Mouse (Mus musculus): ENCODE measurements around the gene Senp1.

Senp1 gene

DNA sequence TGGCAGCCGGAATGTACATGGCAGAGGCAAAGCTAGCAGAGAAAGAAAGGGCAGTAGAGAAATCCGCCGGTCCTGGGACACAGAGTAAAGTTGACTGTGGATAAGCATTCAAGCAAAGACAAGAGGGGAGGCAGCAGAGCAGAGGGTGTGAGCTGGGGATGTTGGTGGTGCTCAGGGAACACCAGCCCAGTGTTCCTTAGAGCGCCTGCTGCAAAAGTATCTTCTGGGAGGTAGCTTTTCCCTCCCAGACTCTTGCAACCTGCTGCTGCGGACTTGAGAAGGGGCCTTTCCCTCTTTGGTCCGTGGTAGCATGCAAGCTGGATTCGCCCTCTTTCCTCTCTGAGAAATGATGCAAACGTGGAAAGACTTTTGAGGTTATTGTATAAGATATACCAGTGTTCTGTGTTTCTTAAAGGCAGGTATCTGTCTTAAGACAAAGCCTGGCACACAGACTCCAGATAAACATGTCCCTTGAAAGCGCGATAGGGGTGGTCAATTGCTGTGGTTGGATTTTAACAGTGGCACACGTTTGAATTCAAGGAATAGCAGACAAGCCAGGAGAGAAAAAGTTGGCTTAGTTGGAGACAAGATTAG, 14.3 kb upstream of the Senp1 start:
- DNase-seq (ENCODE audit: low read depth, low spot score), result no peak

DNA sequence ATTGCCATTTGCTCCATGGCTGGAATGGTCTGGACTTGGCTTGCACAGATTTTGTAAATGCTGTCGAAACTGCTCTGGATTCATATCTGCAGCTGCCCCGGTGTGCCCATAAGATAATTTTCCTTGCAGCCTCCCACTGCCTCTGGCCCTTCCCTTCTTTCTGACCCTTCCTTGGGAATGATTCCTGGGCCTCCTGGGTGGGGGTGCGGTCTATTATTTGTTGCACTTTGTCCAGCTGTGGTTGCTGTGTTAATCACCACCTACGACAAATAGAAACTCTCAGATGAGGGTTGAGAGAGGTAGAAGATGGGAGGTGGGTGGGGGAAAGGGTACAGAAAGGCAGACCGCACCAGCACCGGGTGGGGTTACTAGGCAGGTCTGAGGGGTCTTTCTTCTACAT, 13.7 kb upstream of the Senp1 start:
- no peak for DNase-seq (ENCODE audit: low read depth, low spot score)

DNA sequence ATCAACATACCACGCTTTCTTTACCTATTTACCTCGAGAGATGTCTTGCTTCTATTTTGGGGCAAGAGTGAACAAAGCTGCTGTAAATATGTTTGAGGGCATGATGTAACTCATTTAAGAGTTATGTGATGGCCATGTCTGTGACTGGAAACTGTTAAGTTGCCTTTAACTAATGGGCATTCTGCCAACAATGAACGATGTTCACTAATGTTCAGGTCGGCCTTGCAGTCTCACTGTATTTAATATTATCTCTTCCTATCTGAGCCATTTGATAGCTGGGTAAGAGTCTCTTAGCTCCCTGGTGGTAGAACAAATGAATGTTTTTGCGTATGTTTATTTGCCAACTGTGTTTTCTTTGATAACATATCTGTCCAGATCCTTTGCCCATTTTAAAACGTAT, 13.0 kb upstream of the Senp1 start:
- no peak for DNase-seq (ENCODE audit: low read depth, low spot score)

DNA sequence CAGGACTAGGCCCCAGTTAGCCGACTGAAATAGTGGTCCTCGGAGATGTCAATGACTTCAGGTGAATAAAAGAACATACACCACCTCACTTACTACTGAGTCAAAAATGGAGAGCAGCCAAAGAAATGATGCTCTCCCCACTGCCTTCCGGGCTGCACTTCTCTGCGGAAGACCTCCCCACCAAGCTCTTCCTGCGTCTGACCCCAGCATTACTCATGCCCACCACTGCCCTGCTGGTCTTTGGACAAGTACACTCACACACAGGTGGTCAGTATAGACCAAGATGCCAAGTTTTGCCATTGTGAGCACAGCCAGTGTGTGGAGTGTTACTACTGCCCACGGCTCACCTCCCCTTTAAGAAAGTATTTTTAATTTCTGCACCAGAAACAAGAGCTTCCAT, 8.9 kb upstream of the Senp1 start:
- DNase-seq (ENCODE audit: low read depth, low spot score), result no peak

DNA sequence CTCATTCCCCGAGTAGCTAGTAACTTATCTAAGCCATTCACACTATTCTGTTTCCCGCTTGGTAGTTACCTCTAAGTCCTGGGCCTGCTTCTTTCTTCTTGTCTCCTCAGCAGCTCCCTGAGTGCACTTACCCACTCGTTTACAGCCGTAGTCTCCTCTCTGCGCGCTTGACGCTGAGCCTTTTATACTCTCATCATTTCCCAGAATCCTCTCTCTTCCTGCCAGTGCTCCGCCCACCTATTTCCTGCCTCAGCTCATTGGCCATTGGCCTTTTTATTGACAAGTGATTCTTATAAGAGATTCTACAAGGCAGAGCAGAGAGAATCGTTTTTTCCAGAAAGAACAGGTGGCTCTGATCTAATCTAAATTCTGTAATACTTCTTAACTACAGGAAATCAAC, 5.0 kb upstream of the Senp1 start:
- DNase-seq (ENCODE audit: low read depth, low spot score), result no peak

DNA sequence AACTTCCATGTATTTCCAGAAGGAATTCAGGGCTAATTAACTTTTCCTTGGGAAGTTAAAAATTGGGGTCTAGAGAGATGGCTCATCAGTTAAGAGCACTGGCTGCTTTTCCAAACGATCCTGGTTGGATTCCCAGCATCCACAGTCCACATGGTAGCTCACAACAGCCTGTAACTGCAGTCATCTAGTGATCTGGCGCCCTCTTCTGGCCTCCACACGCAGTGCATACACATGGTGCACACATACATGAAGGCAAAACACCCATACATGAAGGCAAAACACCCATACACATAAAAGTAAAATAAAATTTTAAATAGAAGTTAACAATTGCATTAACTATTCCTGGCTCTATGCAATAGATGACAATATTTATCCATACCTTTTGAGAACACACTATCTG, 3.4 kb upstream of the Senp1 start:
- DNase-seq (ENCODE audit: low read depth, low spot score), result no peak

DNA sequence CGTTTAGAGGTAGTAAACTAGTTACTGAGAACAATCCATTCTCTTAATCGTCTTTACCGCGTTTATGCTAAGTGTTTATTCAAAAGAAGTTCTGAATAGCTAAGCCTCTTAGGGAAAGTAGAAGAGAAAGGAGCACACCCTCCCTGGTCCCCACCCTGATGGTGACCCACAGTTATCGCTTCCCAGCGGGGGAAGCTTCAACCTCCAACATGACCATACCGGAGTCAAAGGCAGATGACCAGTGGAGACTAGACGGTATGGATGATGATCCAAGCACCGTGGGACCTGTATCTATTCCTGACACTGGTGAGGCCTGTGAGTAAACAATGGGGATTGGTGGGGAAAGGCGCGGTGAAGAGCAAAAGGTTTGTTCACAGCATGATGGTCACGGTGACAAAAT, 1.4 kb upstream of the Senp1 start:
- DNase-seq (ENCODE audit: low read depth, low spot score), result no peak

DNA sequence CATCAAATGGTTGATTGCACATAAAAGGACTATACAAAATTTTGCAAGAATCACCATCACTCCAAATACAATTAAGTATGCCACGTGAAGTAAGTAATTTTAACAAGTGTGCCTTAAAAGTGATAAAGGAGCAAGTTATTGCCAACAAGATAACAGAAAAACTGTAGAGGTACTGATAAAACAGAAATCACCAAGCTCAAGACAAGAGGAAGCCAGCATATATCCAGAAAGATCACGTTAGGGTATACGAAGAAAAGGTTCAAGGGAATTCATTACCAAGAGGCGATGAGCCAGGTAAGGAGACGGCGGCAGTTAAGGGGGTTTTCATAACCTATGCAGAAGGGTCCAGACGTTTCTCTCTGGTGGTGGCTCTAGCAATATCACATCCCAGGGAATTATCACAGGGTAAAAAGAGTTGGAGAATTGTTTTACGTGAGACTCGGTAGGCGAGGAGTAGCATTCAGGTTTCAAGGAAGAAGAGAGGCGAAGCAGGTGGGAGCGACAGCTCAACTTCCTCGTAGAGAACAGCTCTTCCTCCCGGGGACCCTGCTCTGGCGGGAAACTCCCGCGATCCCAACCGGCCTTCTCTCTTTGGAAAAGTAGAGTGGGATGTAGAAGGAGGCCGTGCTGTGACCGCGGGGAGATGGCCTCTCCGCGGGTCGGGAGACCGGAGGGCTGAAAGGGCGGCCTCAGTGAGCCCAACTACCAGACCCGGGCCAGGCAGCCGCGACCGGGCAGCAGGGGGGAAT, 998 bp downstream of the Senp1 start, which contains the start of gene Pfkm:
TSS of gene Pfkm (plus strand) at position 218 of the 749 bp plus-strand sequence.
- no peak for DNase-seq (ENCODE audit: low read depth, low spot score)

DNA sequence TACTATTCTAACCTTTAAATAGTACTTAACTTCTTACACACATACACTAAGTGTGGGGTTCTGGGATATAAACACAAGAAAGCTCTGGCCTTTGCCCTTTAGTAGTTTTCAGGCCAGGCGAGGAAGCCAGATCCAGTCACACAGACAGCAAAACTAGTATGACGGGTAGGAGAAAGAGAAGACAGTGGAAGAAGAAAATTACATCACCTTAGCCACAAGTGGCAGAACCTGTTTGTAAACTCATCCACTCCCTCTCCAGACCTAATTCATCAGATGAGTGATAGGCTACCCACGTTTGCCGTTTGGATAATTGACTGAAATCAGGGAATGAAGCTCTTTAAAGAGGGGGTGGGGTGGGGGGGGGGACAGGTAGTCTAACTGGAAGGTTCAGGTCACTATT, 1.7 kb downstream of the Senp1 start:
- no peak for DNase-seq (ENCODE audit: low read depth, low spot score)

DNA sequence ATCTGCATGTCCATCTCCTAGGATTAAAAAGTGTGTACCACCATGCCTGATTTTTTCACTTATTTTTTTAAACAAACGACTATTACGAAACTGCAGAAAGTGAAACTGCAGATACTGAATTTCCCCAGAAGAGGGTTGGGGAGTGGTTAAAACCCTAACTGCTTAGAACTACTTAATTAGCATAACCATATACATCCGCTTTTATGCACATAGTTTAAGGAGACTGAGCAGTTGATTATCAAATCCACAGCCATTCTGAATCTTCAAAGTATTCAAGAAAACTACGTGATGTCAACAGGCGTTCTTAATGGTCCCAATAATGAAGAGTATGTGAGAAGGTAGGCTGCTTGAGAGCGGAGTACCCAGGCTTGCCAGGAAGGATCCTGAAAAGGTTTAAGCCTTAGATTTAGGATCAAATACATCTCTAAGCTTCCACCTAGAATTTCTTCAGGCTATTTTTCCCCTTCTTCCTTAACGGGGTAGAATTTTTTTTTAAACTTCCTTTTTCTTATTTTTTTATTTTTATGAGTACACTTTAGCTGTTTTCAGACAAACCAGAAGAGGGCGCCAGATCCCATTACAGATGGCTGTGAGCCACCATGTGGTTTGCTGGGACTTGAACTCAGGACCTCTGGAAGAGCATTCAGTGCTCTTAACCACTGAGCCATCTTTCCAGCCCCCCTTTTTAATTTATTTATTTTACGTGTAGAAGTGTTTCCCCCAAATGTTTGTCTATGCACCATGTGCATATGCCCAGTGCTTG, 3.9 kb downstream of the Senp1 start:
- DNase-seq (ENCODE audit: low read depth, low spot score), result no peak

DNA sequence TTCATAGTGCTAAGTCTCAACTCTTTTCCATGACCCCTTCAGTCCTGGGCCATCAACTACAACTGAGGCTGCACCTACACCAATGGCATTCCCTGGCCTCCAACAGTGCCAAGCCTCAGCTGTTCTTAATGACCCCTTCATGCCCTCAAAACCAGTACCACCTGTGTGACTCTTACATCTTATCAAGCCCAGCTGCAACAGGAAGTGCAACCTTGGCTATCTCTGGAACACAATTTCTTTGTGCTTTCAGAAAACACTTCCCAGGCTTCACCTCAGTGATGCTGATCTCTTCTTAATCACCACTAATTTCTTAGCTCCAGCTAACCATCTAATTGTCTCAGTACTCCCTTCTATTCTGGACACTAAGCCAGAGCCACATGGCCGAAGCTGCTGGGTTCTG, 4.7 kb downstream of the Senp1 start:
- DNase-seq (ENCODE audit: low read depth, low spot score), result no peak

DNA sequence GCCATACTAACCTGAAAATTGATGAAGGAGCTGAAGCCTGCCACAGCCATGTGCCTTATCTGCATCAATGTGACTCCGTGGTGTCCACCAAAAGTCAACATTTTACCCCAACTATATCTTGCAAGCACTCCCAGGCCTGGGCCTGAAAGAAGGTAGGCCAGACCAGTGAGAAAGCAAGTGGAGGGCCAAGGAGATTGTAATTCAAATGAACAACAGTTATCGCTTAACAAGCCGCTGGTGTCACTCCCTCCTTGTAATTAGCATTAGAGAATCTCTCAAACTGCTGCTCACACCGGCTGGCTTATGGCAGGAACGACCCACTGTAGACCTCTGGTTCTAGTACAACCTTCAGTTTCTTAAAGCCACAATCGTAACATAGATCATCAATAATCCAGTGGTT, 16.6 kb downstream of the Senp1 start:
- no peak for DNase-seq (ENCODE audit: low read depth, low spot score)

DNA sequence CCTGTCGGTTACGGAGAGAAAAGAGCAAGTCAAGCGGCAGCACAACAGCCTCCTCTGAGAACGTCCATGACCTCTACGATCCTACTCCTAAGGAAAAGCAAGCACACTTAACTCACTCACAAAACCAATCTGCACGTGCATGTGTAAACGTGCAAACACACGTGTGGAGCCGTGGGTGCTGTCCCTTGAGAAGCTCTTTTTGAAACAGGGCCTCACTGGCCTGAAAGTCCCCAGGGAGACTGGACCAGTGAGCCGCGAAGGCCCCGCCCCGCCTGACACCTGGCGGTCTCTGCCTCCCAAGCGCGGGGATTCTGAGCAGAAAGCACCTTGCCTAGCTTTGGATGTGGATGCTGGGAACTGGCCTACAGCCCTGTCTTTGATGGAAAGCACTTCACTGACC, 18.5 kb downstream of the Senp1 start:
- DNase-seq (ENCODE audit: low read depth, low spot score), result no peak

DNA sequence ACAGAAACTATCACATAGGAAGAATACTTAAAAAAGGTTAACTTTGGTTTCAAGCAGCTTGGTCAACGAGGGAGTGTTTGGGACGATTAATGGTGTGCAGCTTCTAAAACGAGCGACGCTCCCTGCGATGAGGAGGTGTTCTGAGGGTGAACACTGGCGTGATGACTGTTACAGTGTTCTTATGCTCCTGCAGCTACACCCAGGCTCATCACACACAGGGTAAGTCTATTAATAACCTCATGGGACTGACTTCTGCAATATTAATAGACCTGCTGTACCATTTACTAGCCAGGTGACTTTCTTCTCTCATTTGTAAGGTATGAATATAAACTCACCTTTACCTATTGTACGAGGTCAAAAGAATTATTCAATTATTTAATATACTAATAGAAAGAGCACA, 19.0 kb downstream of the Senp1 start:
- no peak for DNase-seq (ENCODE audit: low read depth, low spot score)

DNA sequence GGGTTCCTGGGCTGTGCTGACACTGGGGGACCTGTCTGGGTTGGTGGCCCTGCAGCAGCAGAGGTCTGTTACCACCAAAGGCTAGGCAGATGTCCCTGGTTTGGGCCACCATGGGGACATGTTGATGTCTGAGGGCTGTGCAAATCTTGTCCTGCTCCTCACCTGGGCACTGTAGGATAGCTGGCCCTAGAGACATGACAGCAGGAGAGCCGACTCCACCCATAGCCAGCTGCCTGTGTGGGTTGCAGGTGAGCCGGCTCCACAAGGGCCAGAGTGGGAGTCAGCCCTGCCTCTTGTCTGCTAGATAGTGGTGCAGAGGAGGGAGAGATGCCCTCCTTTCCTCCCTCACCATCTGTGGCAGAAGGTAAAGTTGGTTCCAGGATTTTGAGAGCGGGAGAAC, 23.2 kb downstream of the Senp1 start:
- DNase-seq (ENCODE audit: low read depth, low spot score), result no peak

DNA sequence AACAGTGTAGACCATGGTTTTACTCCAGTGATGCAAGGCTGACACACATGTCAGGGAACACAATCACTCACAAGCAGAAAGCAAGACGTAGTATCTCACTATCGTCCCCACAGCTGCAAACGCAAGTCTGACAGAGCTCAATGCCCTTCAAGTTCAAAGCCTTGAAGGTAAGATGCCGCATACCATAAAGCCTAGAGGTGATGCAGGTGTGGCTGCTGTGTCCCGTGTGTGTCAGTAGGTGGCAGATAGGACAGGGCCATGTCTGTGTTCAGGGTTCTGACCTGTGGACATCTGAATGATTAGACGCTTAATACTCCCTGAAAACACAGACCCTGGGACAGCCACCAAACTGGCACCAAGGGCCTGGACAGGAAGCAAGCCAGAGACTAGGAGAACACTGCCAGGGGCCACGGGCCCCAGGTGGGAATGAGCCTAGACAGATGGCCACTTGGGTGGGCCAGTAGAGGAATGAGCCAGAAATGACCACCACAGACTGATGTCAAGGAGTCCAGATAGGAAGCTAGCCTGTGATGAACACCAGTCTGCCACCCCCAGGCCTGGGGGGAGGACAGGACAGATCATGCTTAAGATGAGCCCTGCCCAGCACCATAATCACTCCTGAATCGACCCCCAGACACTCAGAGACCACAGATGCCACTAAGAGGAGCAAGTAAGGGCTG, 23.8 kb downstream of the Senp1 start:
- no peak for DNase-seq (ENCODE audit: low read depth, low spot score)

DNA sequence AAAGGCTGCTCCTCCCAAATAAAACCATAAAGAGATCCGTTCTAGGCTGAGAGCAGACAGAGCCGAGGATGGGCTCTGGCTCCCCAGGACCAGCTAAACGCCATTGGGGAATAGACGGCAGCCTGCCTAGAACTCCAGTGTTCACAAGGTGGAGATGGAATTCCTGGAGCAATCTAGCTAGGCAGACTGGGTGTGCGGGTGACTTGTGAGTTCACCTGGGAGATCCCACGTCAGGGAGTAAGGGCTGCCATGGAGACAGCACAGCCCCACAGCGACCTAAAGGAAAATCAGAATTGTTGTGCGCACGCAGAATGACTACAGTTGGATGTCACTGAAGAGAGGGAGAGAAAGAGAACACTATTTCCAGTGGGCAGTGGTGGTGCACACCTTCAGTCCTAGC, 25.0 kb downstream of the Senp1 start:
- DNase-seq (ENCODE audit: low read depth, low spot score), result no peak

DNA sequence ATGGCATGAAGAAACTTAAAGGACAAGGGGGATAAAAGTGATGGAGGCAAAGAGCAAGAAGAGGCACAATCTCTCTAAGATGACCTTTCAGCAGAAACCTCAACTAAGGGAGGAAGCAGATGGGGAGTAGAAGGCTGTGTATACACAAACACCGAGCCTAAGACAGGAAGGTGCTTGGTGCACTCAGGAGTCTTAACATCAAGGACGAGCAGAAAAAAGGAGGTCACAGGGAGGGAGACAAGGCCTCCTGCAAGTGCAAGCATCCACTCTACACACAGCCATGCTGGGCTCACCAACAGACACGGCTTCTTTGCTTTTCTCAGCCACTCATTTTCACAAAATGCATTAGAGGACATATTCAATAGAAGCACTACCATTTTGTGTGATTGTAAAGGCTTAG, 26.1 kb downstream of the Senp1 start:
- no peak for DNase-seq (ENCODE audit: low read depth, low spot score)

DNA sequence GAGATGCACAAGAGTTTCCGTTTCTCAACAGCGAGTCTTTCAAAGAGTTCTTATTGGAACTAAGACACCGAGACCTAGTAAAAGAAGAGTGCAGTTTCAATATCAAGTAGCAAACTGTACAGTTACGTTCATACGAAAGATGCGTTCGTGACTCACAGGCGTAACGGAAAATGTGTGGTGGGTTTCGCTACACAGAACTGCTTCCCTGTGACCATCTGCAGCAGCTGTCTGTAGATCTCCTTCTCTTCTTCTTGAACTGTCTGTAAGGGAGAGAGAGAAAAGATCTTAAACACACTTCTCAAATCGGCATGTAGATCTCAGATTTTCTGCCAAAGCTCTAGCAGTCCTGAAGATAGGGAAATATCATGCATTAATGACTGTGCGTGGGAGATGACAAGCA, 26.9 kb downstream of the Senp1 start:
- no peak for DNase-seq (ENCODE audit: low read depth, low spot score)

DNA sequence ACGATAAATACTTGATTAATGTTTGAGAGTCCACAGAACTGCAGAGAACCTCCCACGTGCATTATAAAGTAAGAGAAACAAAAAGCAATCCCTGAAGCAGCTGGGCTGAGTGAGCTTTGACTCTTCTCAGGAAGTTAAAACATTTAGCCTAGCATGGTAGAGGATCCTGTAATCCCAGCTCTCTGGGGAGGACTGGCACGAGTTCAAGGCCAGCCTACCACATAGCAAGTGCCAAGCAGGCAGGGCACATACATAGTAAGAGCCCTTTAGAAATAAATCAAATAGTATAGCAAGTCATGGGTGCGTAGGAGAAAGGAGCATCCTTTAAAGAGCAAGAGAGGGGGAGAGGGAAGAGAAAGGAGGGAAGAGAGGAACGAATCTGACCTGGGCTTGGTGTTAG, 27.7 kb downstream of the Senp1 start:
- DNase-seq (ENCODE audit: low read depth, low spot score), result no peak

DNA sequence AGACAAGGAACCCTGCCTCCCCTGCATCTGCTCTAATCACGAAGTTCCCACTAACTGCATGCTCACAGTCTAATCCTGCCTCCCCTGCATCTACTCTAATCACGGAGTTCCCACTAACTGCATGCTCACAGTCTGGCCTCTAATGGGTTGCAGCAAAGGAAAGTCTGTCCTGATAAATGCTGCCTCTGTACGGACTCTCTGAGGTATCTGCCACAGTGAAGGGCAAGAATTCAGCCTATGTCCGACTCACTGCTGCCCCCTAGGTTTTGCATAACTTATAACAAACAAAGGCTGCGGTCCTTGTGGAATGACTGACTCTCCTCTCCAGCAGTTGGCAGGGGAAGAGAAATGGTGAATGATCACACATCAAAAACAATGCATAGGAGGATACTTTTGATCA, 38.3 kb downstream of the Senp1 start:
- peak; percentile 16 for DNase-seq (ENCODE audit: low read depth, low spot score)

DNA sequence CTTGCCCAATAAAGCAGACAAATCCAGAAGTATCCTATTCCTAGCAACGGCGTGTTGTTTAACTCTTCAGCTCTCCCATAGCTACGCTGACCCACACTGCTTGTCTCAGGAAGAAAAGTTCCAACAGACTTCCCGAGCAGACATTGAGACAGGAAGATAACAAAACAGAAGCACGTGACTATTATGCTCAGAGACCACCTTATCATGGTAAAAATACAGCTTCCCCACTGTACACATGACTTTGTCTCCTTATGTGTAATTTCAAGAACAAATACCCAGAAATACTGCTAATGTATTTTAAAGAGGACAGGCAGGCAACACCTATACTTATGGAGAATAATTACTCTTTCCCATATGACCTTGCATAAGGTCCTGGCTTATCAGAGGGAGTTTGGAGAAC, 41.9 kb downstream of the Senp1 start:
- no peak for DNase-seq (ENCODE audit: low read depth, low spot score)
